Mouse (Mus musculus) CH12.LX (cell line): Measurements from ENCODE around the gene Vps37b. TPM values are rescaled to one million over a fixed set of nuclear protein-coding genes. Genes with fewer than 3 reads are reported as not detected.

Experiments
- DNase-seq: peaks from one replicate; pipeline ENCODE4 v3.0.0-alpha.2; 2013; ENCODE audit errors: extremely low read depth
- H3K27ac ChIP-seq: 2 replicates; pipeline ENCODE4 v1.5.1; 2012; ENCODE audit warnings: low read depth, mild to moderate bottlenecking, control low read depth, moderate library complexity; ENCODE audit not compliant: insufficient read depth
- H3K27me3 ChIP-seq: replicated peaks from 2 replicates; pipeline ENCODE3; 2012; ENCODE audit warnings: inconsistent platforms
- H3K36me3 ChIP-seq, 2 experiments: replicated peaks in 1 of 2; 2 replicates each; pipeline versions ENCODE3 to v1.6.1; 2012; ENCODE audit warnings: inconsistent platforms in 1 of 2, low read length in 1 of 2, mild to moderate bottlenecking in 1 of 2, mixed read lengths in 1 of 2, moderate library complexity in 1 of 2; ENCODE audit not compliant: control insufficient read depth in 1 of 2, insufficient read depth in 1 of 2
- H3K4me1 ChIP-seq, 2 experiments: 2 replicates each; pipeline ENCODE4 v1.6.1; 2012; ENCODE audit warnings: inconsistent platforms in 1 of 2, moderate library complexity in 1 of 2; ENCODE audit not compliant: insufficient read depth in 2 of 2, control insufficient read depth in 1 of 2
- H3K4me2 ChIP-seq: 2 replicates; pipeline ENCODE4 v1.6.1; 2012; ENCODE audit warnings: low read depth, mild to moderate bottlenecking, control low read depth; ENCODE audit not compliant: poor library complexity, insufficient read depth, severe bottlenecking
- H3K4me3 ChIP-seq, 3 experiments: fragments of 150-350 bp in 1 of 3; sonication (generic) in 1 of 3; replicated peaks in 1 of 3; 2 replicates each; pipeline versions ENCODE3 to v1.5.1; 2011 to 2012; ENCODE audit warnings: low read depth in 2 of 3, low read length in 2 of 3, mild to moderate bottlenecking in 2 of 3, moderate library complexity in 2 of 3, control low read depth in 1 of 3, improper control_type of control experiment in 1 of 3, inconsistent platforms in 1 of 3, mixed read lengths in 1 of 3; ENCODE audit not compliant: poor library complexity in 1 of 3
- H3K79me2 ChIP-seq: replicated peaks from 2 replicates; pipeline ENCODE4 v1.6.1; 2012; ENCODE audit warnings: mild to moderate bottlenecking, moderate library complexity; ENCODE audit not compliant: control insufficient read depth, poor library complexity, insufficient read depth, severe bottlenecking; ENCODE audit errors: extremely low read depth
- H3K9ac ChIP-seq: 2 replicates; pipeline ENCODE4 v1.6.1; 2012; ENCODE audit warnings: low read depth, mild to moderate bottlenecking, control low read depth, moderate library complexity; ENCODE audit not compliant: insufficient read depth
- H3K9me3 ChIP-seq: replicated peaks from 2 replicates; pipeline ENCODE3; 2012; ENCODE audit warnings: low read length, inconsistent platforms, mixed read lengths
- BHLHE40 ChIP-seq: IDR thresholded peaks from 2 replicates; pipeline ENCODE4 v1.6.1; 2011; ENCODE audit warnings: mild to moderate bottlenecking, low read depth, low read length, improper control_type of control experiment
- CHD1 ChIP-seq: IDR thresholded peaks from 2 replicates; pipeline ENCODE4 v1.6.1; 2012; ENCODE audit warnings: low read depth, low read length, improper control_type of control experiment, inconsistent platforms
- CHD2 ChIP-seq: IDR thresholded peaks from 2 replicates; pipeline ENCODE4 v1.6.1; 2011; ENCODE audit warnings: low read length, improper control_type of control experiment
- CTCF ChIP-seq, 2 experiments: IDR thresholded peaks in 1 of 2; conservative IDR thresholded peaks in 1 of 2; 2 replicates each; pipeline ENCODE4 v1.5.1; 2011 to 2012; ENCODE audit warnings: low read depth in 2 of 2, low read length in 2 of 2, improper control_type of control experiment in 1 of 2, inconsistent platforms in 1 of 2, mild to moderate bottlenecking in 1 of 2, moderate library complexity in 1 of 2
- ELF1 ChIP-seq: IDR thresholded peaks from 2 replicates; pipeline ENCODE4 v1.6.1; 2014; ENCODE audit warnings: low read depth, mild to moderate bottlenecking, inconsistent platforms, low read length, improper control_type of control experiment
- ETS1 ChIP-seq: conservative IDR thresholded peaks from 2 replicates; pipeline ENCODE4 v1.6.1; 2012; ENCODE audit warnings: low read depth, mild to moderate bottlenecking, inconsistent platforms, low read length, improper control_type of control experiment, moderate library complexity
- GABPA ChIP-seq: IDR thresholded peaks from 2 replicates; pipeline ENCODE4 v1.6.1; 2012; ENCODE audit warnings: low read depth, low read length, improper control_type of control experiment, inconsistent platforms; ENCODE audit not compliant: insufficient replicate concordance
- HCFC1 ChIP-seq: IDR thresholded peaks from 2 replicates; pipeline ENCODE4 v1.6.1; 2012; ENCODE audit warnings: low read depth, mild to moderate bottlenecking, inconsistent platforms, low read length, improper control_type of control experiment
- IRF4 ChIP-seq: IDR thresholded peaks from 2 replicates; pipeline ENCODE4 v1.6.1; 2014; ENCODE audit warnings: low read depth, mild to moderate bottlenecking, inconsistent platforms, low read length, improper control_type of control experiment
- JUND ChIP-seq: conservative IDR thresholded peaks from 2 replicates; pipeline ENCODE4 v1.6.1; 2011; ENCODE audit warnings: low read depth, low read length, improper control_type of control experiment
- KAT2A ChIP-seq: IDR thresholded peaks from 2 replicates; pipeline ENCODE4 v1.6.1; 2012; ENCODE audit warnings: low read length, improper control_type of control experiment, inconsistent platforms; ENCODE audit not compliant: insufficient replicate concordance
- MAFK ChIP-seq: IDR thresholded peaks from 2 replicates; pipeline ENCODE4 v1.6.1; 2011; ENCODE audit warnings: low read length, improper control_type of control experiment; ENCODE audit not compliant: insufficient replicate concordance
- MAX ChIP-seq: IDR thresholded peaks from 2 replicates; pipeline ENCODE4 v1.6.1; 2011; ENCODE audit warnings: low read length, improper control_type of control experiment
- MAZ ChIP-seq: IDR thresholded peaks from 2 replicates; pipeline ENCODE4 v1.6.1; 2012; ENCODE audit warnings: low read depth, mild to moderate bottlenecking, inconsistent platforms, low read length, improper control_type of control experiment, moderate library complexity
- NRF1 ChIP-seq: IDR thresholded peaks from 2 replicates; pipeline ENCODE4 v1.6.1; 2014; ENCODE audit warnings: low read depth, mild to moderate bottlenecking, inconsistent platforms, low read length, improper control_type of control experiment, moderate library complexity
- PAX5 ChIP-seq: IDR thresholded peaks from 2 replicates; pipeline ENCODE4 v1.6.1; 2012; ENCODE audit warnings: low read length, inconsistent platforms, mixed read lengths
- POLR2A ChIP-seq: IDR thresholded peaks from 2 replicates; pipeline ENCODE4 v1.6.1; 2011; ENCODE audit warnings: low read depth, mild to moderate bottlenecking, improper control_type of control experiment, low read length
- POLR2AphosphoS2 ChIP-seq: IDR thresholded peaks from 2 replicates; pipeline ENCODE4 v1.6.1; 2011; ENCODE audit warnings: low read depth, low read length, improper control_type of control experiment
- RAD21 ChIP-seq: IDR thresholded peaks from 2 replicates; pipeline ENCODE4 v1.6.1; 2011; ENCODE audit warnings: low read depth, mild to moderate bottlenecking, low read length, improper control_type of control experiment, moderate library complexity
- SIN3A ChIP-seq: IDR thresholded peaks from 2 replicates; pipeline ENCODE4 v1.6.1; 2012; ENCODE audit warnings: low read length, improper control_type of control experiment, inconsistent platforms
- SMC3 ChIP-seq: IDR thresholded peaks from 2 replicates; pipeline ENCODE4 v1.6.1; 2011; ENCODE audit warnings: low read depth, low read length, improper control_type of control experiment
- TBP ChIP-seq: conservative IDR thresholded peaks from 2 replicates; pipeline ENCODE4 v1.6.1; 2011; ENCODE audit warnings: low read depth, low read length, improper control_type of control experiment
- TCF12 ChIP-seq: IDR thresholded peaks from 2 replicates; pipeline ENCODE4 v1.6.1; 2014; ENCODE audit warnings: low read depth, mild to moderate bottlenecking, inconsistent platforms, low read length, improper control_type of control experiment
- USF2 ChIP-seq: conservative IDR thresholded peaks from 2 replicates; pipeline ENCODE4 v1.6.1; 2011; ENCODE audit warnings: low read depth, low read length, improper control_type of control experiment
- ZC3H11A ChIP-seq: IDR thresholded peaks from 2 replicates; pipeline ENCODE4 v1.6.1; 2012; ENCODE audit warnings: low read depth, mild to moderate bottlenecking, inconsistent platforms, low read length, improper control_type of control experiment
- ZKSCAN1 ChIP-seq: IDR thresholded peaks from 2 replicates; pipeline ENCODE4 v1.6.1; 2012; ENCODE audit warnings: low read depth, inconsistent platforms, low read length, improper control_type of control experiment, borderline replicate concordance
- ZNF384 ChIP-seq: IDR thresholded peaks from 2 replicates; pipeline ENCODE4 v1.6.1; 2012; ENCODE audit warnings: low read depth, low read length, improper control_type of control experiment, inconsistent platforms
- dilution Hi-C: fragments of 300-500 bp; cut with MboI; formaldehyde crosslinking; loops from 2 replicates; pipeline ENCODE4 v1.14.3; 2020; ENCODE audit warnings: low sequenced_read_pairs; ENCODE audit not compliant: extremely low pct_unique_long_range_greater_than_20kb, extremely low pct_ligation_motif_present
- in situ Hi-C: fragments of 300-500 bp; cut with MboI; formaldehyde crosslinking; loops from 3 replicates; pipeline ENCODE4 v1.14.3; 2019; ENCODE audit warnings: low sequenced_read_pairs, low pct_ligation_motif_present, low pct_unique_long_range_greater_than_20kb, mixed read lengths
- polyA plus RNA-seq: library from polyadenylated mRNA; unstranded; fragments of >175 nt; gene quantifications from 2 replicates; pipeline ENCODE4 v1.2.1, GENCODE M21; 2012; ENCODE audit warnings: low read depth; ENCODE audit not compliant: insufficient read length
- total RNA-seq, 2 experiments: library from RNA; depleted of rRNA; stranded (reverse); fragments of 300-350 nt in 1 of 2; fragments of >200 nt in 1 of 2; gene quantifications; 2 replicates each; pipeline ENCODE4 v1.2.3; 2012 to 2014

The Vps37b gene
- total and polyA plus RNA-seq, 3 experiments, result 8.7 to 23.5 (median 10.2) TPM

DNA sequence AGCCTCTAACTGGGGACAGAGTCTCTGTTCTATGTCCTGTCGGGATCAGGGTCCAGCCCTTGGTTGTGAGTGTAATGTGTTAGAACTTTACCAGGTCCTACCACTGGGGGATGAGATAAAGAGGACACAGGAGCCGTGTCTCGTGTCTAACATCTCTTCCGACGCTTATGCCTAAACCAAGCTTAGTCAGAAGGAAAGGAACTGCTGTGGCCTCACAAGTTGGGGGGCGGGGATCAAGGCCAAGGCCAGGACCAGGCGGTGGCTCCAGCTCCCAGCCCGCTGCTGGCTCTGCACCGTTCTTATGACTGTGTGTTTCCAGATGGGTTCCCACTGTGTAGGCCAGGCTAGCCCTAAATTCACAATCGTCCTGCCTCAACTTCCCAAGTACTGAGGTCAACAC, 19.2 kb downstream of the Vps37b start (continued):
- TF ChIP-seq SMC3 (peak; percentile 41), USF2 (no peak), GABPA (no peak), HCFC1 (no peak), IRF4 (peak; percentile 94), MAFK (no peak), ETS1 (peak; percentile 76; the same call in 1 of the 2 replicates), ZC3H11A (no peak)

DNA sequence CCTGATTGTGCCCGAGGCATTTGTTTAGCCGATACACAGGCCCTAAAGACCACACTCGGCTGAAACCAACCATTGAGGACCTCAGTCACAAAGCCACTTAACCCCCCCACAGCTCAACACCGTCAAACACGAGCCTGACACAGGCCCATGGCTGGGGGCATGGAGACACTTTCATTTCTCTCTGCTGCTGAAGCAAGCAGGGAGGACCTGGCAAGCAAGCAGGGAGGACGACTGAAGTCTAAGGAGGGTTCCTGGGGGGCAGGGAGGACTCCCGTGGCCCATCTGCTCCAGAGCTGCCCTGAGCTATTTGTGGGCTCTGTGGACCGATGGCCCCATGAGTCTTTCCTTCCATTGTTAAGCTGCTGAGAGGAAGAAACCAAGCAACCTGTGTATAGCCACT, 20.1 kb downstream of the Vps37b start:
- H3K27ac ChIP-seq, result no peak overlapping the region
- H3K4me3 ChIP-seq, result no peak overlapping the region
- H3K4me2 ChIP-seq, result peak overlapping the region; percentile 23; the same call in 1 of the 2 replicates

DNA sequence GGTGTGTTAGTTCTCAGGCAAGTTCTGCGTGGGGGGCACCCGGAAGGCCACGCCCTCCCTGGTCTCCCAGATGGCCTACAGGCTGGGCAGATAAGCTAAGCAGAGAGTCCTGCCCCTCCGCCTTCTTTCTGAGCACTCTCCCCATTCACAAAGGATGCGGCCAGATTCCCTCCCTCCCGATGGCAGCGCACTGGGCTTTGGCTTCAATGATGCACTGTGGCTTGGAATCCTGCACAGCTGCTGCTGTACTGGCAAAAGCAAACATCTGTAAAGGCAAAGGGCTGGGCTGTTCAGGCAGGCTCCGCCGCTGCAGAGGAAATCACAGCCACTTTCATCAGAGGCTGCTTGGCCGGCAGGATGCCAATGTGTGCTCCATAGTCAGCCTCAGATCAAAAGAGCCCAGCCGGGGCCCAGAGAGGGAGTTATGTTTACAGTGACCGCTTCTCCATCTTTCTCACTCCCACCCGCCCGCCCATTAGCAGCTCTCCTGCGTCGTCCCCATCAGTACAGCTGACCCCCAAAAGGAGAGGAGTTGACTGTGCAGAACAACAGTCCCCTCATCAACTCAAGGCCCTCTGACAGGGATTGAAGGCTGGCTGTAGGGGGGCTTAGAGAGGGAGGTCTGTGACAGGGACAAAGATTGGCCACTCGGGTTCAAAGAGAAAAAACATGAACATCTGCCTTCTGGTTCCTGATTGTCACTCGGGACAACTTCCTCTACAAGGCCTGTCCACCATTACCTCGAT, 21.0 kb downstream of the Vps37b start:
- no peak overlapping the region for H3K9ac ChIP-seq
- in situ Hi-C loops, result no loop called here

More for the DNA sequence above, 20.1 kb downstream of the Vps37b start:
- Histone ChIP-seq H3K4me1 (peaks cover 42 to 80% of the 10 kb centered on the region in 2 experiments), H3K27me3 (no peaks in the 10 kb centered on the region), H3K36me3 (peaks cover 25 to 43% of the 10 kb centered on the region in 2 experiments), H3K9ac (no peak overlapping the region), H3K9me3 (no peaks in the 10 kb centered on the region), H3K79me2 (peaks cover 8% of the 10 kb centered on the region)
- in situ Hi-C loops, result no loop called here
- DNase-seq, result no peak
- dilution Hi-C loops, result no loop called here
- no peak for TF ChIP-seq ZC3H11A
- no peak for TF ChIP-seq USF2
- TF ChIP-seq PAX5, result no peak
- no peak for TF ChIP-seq ZNF384
- no peak for TF ChIP-seq GABPA
- no peak for TF ChIP-seq ELF1
- no peak for TF ChIP-seq POLR2A
- no peak for TF ChIP-seq HCFC1
- TF ChIP-seq KAT2A, result no peak
- no peak for TF ChIP-seq MAX
- TF ChIP-seq SIN3A, result no peak
- no peak for TF ChIP-seq TCF12
- no peak for TF ChIP-seq IRF4
- TF ChIP-seq ETS1, result no peak
- no peak for TF ChIP-seq ZKSCAN1
- TF ChIP-seq BHLHE40, result no peak
- no peak for TF ChIP-seq CTCF (conservative IDR thresholded peaks at IDR 0.05 in 1 of 2, IDR thresholded peaks at IDR 0.05 in 1 of 2; ENCODE audit: low read depth in 2 of 2, low read length in 2 of 2)
- no peak for TF ChIP-seq TBP
- TF ChIP-seq CHD1, result no peak
- no peak for TF ChIP-seq NRF1

More for the DNA sequence above, 21.0 kb downstream of the Vps37b start:
- Histone ChIP-seq H3K36me3 (peaks cover 33 to 47% of the 10 kb centered on the region in 2 experiments), H3K79me2 (peaks cover 8% of the 10 kb centered on the region), H3K4me3 (no peak overlapping the region), H3K27ac (no peak overlapping the region), H3K27me3 (no peaks in the 10 kb centered on the region), H3K9me3 (no peaks in the 10 kb centered on the region), H3K4me1 (peaks cover 34 to 77% of the 10 kb centered on the region in 2 experiments), H3K4me2 (no peak overlapping the region)
- dilution Hi-C loops, result no loop called here
- TF ChIP-seq MAZ, result no peak
- no peak for TF ChIP-seq CHD2
- TF ChIP-seq RAD21, result no peak
- TF ChIP-seq TBP, result no peak
- TF ChIP-seq POLR2AphosphoS2, result no peak
- TF ChIP-seq PAX5, result no peak
- TF ChIP-seq SMC3, result no peak
- TF ChIP-seq MAFK, result no peak
- TF ChIP-seq JUND, result no peak
- no peak for DNase-seq
